Mouse (Mus musculus): ENCODE results near the gene Foxa3. TPM values are rescaled to one million over a fixed set of nuclear protein-coding genes. Genes with fewer than 3 reads are reported as not detected.

Gene Foxa3
- total and polyA plus RNA-seq, 2 experiments from 2014 or later = not detected

GRCm38 (mm10) chr7:19002848-19003498 is 20.4 kb downstream of the Foxa3 start:
- DNase-seq (ENCODE audit: low spot score) (peak; percentile 93), ATAC-seq (ENCODE audit: insufficient read depth, low read depth) (peak; percentile 52)
- H3K4me1 ChIP-seq (ENCODE audit: control insufficient read depth, insufficient read depth) = peaks cover 14% of the 10 kb centered on the region
- WGBS = 3% methylated on average over 17 of the region's 17 CpGs
- 0 out of 2 replicates have a peak, but pooled peaks cover 14% of the 10 kb centered on the region for H3K36me3 ChIP-seq (replicated peaks; ENCODE audit: control insufficient read depth, insufficient read depth, low read length)
- peak overlapping the region; percentile 67 for H3K9ac ChIP-seq (replicated peaks; ENCODE audit: low read depth, low read length)
- H3K4me2 ChIP-seq (ENCODE audit: low read depth, low read length) = peak overlapping the region; percentile 69
- peak overlapping the region; percentile 43 for H3K4me3 ChIP-seq (ENCODE audit: low read depth, low read length)
- no peaks in the 10 kb centered on the region for H3K27me3 ChIP-seq (ENCODE audit: control insufficient read depth, insufficient read depth, low read length)
- peak overlapping the region; percentile 79 for H3K27ac ChIP-seq (ENCODE audit: low read depth)
- TF ChIP-seq CTCF (IDR thresholded peaks at IDR 0.05; ENCODE audit: low read depth) = no peak
- no peak for TF ChIP-seq EP300 (IDR thresholded peaks at IDR 0.05; ENCODE audit: low read depth)
- no peaks in the 10 kb centered on the region for H3K9me3 ChIP-seq (replicated peaks; ENCODE audit: control insufficient read depth, low read length)

DNA sequence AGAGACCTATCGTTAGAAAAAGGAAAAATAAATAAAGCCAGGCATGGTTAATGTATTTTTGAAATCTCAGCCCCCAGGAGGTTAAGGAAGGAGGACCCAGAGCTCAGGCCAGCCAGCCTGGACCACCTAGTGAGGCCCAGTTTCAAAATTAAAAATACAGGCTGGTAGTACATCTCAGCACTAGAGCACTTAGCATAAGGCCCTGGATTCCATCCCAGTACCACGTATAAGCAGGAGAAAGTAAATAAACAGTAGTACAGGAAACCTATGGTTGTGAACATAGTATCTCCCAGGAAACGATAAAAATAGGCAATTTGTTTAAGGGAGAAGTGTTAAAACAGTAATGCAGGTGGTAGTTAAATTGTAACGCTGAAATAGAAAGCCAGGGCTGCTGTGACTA is 21.2 kb downstream of the Foxa3 start:
- 31% methylated on average over 4 of the region's 4 CpGs for WGBS
- H3K4me3 ChIP-seq (ENCODE audit: low read depth, low read length) = peak overlapping the region; percentile 43
- peaks cover 14% of the 10 kb centered on the region for H3K4me1 ChIP-seq (ENCODE audit: control insufficient read depth, insufficient read depth)
- H3K9me3 ChIP-seq (replicated peaks; ENCODE audit: control insufficient read depth, low read length) = no peaks in the 10 kb centered on the region
- no peak for TF ChIP-seq EP300 (IDR thresholded peaks at IDR 0.05; ENCODE audit: low read depth)
- TF ChIP-seq CTCF (IDR thresholded peaks at IDR 0.05; ENCODE audit: low read depth) = no peak
- H3K27me3 ChIP-seq (ENCODE audit: control insufficient read depth, insufficient read depth, low read length) = no peaks in the 10 kb centered on the region
- no peak for ATAC-seq (ENCODE audit: insufficient read depth, low read depth)
- H3K36me3 ChIP-seq (replicated peaks; ENCODE audit: control insufficient read depth, insufficient read depth, low read length) = 0 out of 2 replicates have a peak, but pooled peaks cover 14% of the 10 kb centered on the region
- no peak for DNase-seq (ENCODE audit: low spot score)
- peak overlapping the region; percentile 69 for H3K4me2 ChIP-seq (ENCODE audit: low read depth, low read length)
- H3K27ac ChIP-seq (ENCODE audit: low read depth) = peak overlapping the region; percentile 79; the same call in 1 of the 2 replicates
- H3K9ac ChIP-seq (replicated peaks; ENCODE audit: low read depth, low read length) = peak overlapping the region; percentile 67

- Histone ChIP-seq H3K27ac (ENCODE audit: low read depth) (peak overlapping the region; percentile 63; the same call in 1 of the 2 replicates), H3K9me3 (replicated peaks; ENCODE audit: control insufficient read depth, low read length) (no peaks in the 10 kb centered on the region), H3K36me3 (replicated peaks; ENCODE audit: control insufficient read depth, insufficient read depth, low read length) (0 out of 2 replicates have a peak, but pooled peaks cover 10% of the 10 kb centered on the region), H3K9ac (replicated peaks; ENCODE audit: low read depth, low read length) (peak overlapping the region; percentile 64; the same call in 1 of the 2 replicates), H3K27me3 (ENCODE audit: control insufficient read depth, insufficient read depth, low read length) (no peaks in the 10 kb centered on the region), H3K4me2 (ENCODE audit: low read depth, low read length) (peak overlapping the region; percentile 74; the same call in 1 of the 2 replicates), H3K4me1 (ENCODE audit: control insufficient read depth, insufficient read depth) (peaks cover 14% of the 10 kb centered on the region), H3K4me3 (ENCODE audit: low read depth, low read length) (peak overlapping the region; percentile 47; the same call in 1 of the 2 replicates)
- TF ChIP-seq CTCF (IDR thresholded peaks at IDR 0.05; ENCODE audit: low read depth) = no peak
- no peak for TF ChIP-seq EP300 (IDR thresholded peaks at IDR 0.05; ENCODE audit: low read depth)
- no peak for DNase-seq (ENCODE audit: low spot score)
- no peak for ATAC-seq (ENCODE audit: insufficient read depth, low read depth)
- WGBS = 66% methylated on average over 3 of the region's 3 CpGs
Observed at GRCm38 (mm10) chr7:19001807-19002085, 21.6 kb downstream of the Foxa3 start.

DNA sequence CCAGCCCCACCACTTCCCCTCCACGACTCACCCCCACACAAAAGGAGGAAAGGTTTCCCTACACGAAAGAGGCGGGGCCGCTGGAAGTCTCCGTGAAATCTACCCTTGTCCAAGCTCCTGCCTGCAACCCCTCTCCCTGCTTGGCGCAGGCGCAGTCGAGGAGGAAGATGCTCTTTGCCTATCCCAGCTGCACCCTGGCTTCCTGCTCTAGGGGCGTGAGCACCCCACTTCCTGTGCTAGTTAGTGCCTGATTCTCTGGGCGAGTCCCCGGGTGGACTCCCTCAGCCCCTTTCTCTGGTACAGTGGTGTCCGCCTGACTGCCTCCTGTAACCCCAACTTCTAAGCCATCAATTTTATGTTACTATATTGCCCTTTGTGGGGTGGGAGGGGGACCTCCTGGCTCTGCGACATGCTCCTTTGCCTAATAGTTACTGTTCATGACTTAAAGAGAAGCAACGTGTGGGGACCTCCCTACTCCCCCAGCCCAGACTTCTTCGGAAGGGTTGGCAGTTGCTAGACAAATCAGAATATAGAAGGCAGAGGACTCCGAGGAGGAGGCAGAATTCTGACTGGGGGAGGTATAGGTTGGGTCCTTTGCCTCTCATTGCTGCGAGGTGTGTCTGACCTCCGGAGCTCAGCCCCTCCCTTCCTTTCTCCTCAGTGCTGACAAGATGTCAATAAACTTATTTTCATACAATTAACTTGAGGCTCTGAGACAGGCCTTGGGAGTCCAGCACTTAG is 22.1 kb downstream of the Foxa3 start:
- Histone ChIP-seq H3K4me1 (ENCODE audit: control insufficient read depth, insufficient read depth) (peaks cover 14% of the 10 kb centered on the region), H3K27ac (ENCODE audit: low read depth) (peak overlapping the region; percentile 63), H3K9ac (replicated peaks; ENCODE audit: low read depth, low read length) (peak overlapping the region; percentile 64), H3K4me3 (ENCODE audit: low read depth, low read length) (peak overlapping the region; percentile 47), H3K4me2 (ENCODE audit: low read depth, low read length) (peak overlapping the region; percentile 74), H3K9me3 (replicated peaks; ENCODE audit: control insufficient read depth, low read length) (no peaks in the 10 kb centered on the region), H3K27me3 (ENCODE audit: control insufficient read depth, insufficient read depth, low read length) (no peaks in the 10 kb centered on the region), H3K36me3 (replicated peaks; ENCODE audit: control insufficient read depth, insufficient read depth, low read length) (0 out of 2 replicates have a peak, but pooled peaks cover 12% of the 10 kb centered on the region)
- DNase-seq (ENCODE audit: low spot score) (no peak), ATAC-seq (ENCODE audit: insufficient read depth, low read depth) (0 out of 2 replicates have a peak, but pooled peaks have one; percentile 10)
- 25% methylated on average over 17 of the region's 18 CpGs for WGBS
- TF ChIP-seq CTCF (IDR thresholded peaks at IDR 0.05; ENCODE audit: low read depth) (no peak), EP300 (IDR thresholded peaks at IDR 0.05; ENCODE audit: low read depth) (no peak)

GRCm38 (mm10) chr7:19000421-19000820 is 22.9 kb downstream of the Foxa3 start:
- ATAC-seq (ENCODE audit: insufficient read depth, low read depth) (no peak), DNase-seq (ENCODE audit: low spot score) (no peak)
- Histone ChIP-seq H3K4me2 (ENCODE audit: low read depth, low read length) (peak overlapping the region; percentile 74), H3K27ac (ENCODE audit: low read depth) (peak overlapping the region; percentile 63), H3K27me3 (ENCODE audit: control insufficient read depth, insufficient read depth, low read length) (no peaks in the 10 kb centered on the region), H3K4me3 (ENCODE audit: low read depth, low read length) (peak overlapping the region; percentile 47), H3K4me1 (ENCODE audit: control insufficient read depth, insufficient read depth) (peaks cover 10% of the 10 kb centered on the region), H3K36me3 (replicated peaks; ENCODE audit: control insufficient read depth, insufficient read depth, low read length) (0 out of 2 replicates have a peak, but pooled peaks cover 12% of the 10 kb centered on the region), H3K9me3 (replicated peaks; ENCODE audit: control insufficient read depth, low read length) (no peaks in the 10 kb centered on the region), H3K9ac (replicated peaks; ENCODE audit: low read depth, low read length) (peak overlapping the region; percentile 64)
- WGBS = 40% methylated on average over 10 of the region's 10 CpGs
- no peak for TF ChIP-seq CTCF (IDR thresholded peaks at IDR 0.05; ENCODE audit: low read depth)

Measured in heart, postnatal 0 days (tissue).